Mouse (Mus musculus) thymus, postnatal 10 days (tissue): ENCODE measurements at regions not wholly inside any gene's neighbourhood (a gene's known extent, or its start where the extent isn't known, plus 50 kb on each side); places are given as distances from the start of the nearest gene placed in this dataset.

Experiments
- DNase-seq, 2 experiments: peaks; one replicate each; pipeline ENCODE4 v3.0.0; 2021; ENCODE audit warnings: low spot score in 2 of 2

- no peak for DNase-seq
These were observed 113.6 kb upstream of the Rgma start for GRCm38 (mm10) chr7:73261750-73262149.

GRCm38 (mm10) chr7:73262526-73262925 lies 112.8 kb upstream of the Rgma start:
- DNase-seq = no peak

- DNase-seq = no peak
These were observed 105.7 kb upstream of the Rgma start for GRCm38 (mm10) chr7:73269626-73270025.

- DNase-seq = no peak
These were observed 102.5 kb upstream of the Rgma start for GRCm38 (mm10) chr7:73272787-73273186.

GRCm38 (mm10) chr7:73275814-73276271 lies 99.5 kb upstream of the Rgma start:
- DNase-seq = no peak

- DNase-seq = no peak
These were observed 96.7 kb upstream of the Rgma start for GRCm38 (mm10) chr7:73278616-73279015.

GRCm38 (mm10) chr7:73279936-73280445 lies 95.3 kb upstream of the Rgma start:
- no peak for DNase-seq

GRCm38 (mm10) chr7:73286244-73286643 lies 89.1 kb upstream of the Rgma start:
- no peak for DNase-seq

- DNase-seq = no peak
These were observed 82.0 kb upstream of the Rgma start for GRCm38 (mm10) chr7:73293337-73293736.

- no peak for DNase-seq
These were observed 80.9 kb upstream of the Rgma start for GRCm38 (mm10) chr7:73294399-73294798.

- no peak for DNase-seq
These were observed 72.8 kb upstream of the Rgma start for GRCm38 (mm10) chr7:73302501-73302900.

GRCm38 (mm10) chr7:73303818-73304217 lies 71.5 kb upstream of the Rgma start:
- DNase-seq = no peak

- DNase-seq = no peak
These were observed 70.5 kb upstream of the Rgma start for GRCm38 (mm10) chr7:73304799-73305198.

- DNase-seq = no peak
These were observed 69.9 kb upstream of the Rgma start for GRCm38 (mm10) chr7:73305286-73305975.

GRCm38 (mm10) chr7:73306296-73306695 lies 69.0 kb upstream of the Rgma start:
- no peak for DNase-seq

- DNase-seq = no peak
These were observed 68.6 kb upstream of the Rgma start for GRCm38 (mm10) chr7:73306728-73307127.

- no peak for DNase-seq
These were observed 67.5 kb upstream of the Rgma start for GRCm38 (mm10) chr7:73307586-73308490.

- no peak for DNase-seq
These were observed 66.3 kb upstream of the Rgma start for GRCm38 (mm10) chr7:73308981-73309380.

GRCm38 (mm10) chr7:73310056-73310455 lies 65.3 kb upstream of the Rgma start:
- no peak for DNase-seq

GRCm38 (mm10) chr7:73310581-73311136 lies 64.7 kb upstream of the Rgma start:
- no peak for DNase-seq

- no peak for DNase-seq
These were observed 59.8 kb upstream of the Rgma start for GRCm38 (mm10) chr7:73315555-73315954.

GRCm38 (mm10) chr7:73317574-73317973 lies 57.7 kb upstream of the Rgma start:
- no peak for DNase-seq
